Mouse (Mus musculus) midbrain, embryonic 12.5 days (tissue): ENCODE measurements around the gene Ncapd2. TPM values are rescaled to one million over a fixed set of nuclear protein-coding genes. Genes with fewer than 3 reads are reported as not detected.

Experiments
- ATAC-seq: fragments of 200-750 bp; cut with Nextera tagmentation; 2 replicates; pipeline ENCODE4 v1.8.0; 2017; ENCODE audit warnings: low read depth, moderate TSS enrichment, moderate library complexity; ENCODE audit not compliant: low FRiP score
- H3K27ac ChIP-seq: fragments of 300-500 bp; sonication (generic); replicated peaks from 2 replicates; pipeline ENCODE4 v1.5.1; 2016; ENCODE audit warnings: mild to moderate bottlenecking
- H3K27me3 ChIP-seq: fragments of 300-500 bp; sonication (generic); 2 replicates; pipeline ENCODE4 v1.6.1; 2016; ENCODE audit warnings: mild to moderate bottlenecking
- H3K36me3 ChIP-seq: fragments of 300-500 bp; sonication (generic); 2 replicates; pipeline ENCODE4 v1.6.1; 2016
- H3K4me1 ChIP-seq: fragments of 300-500 bp; sonication (generic); 2 replicates; pipeline ENCODE4 v1.6.1; 2016
- H3K4me2 ChIP-seq: fragments of 300-500 bp; sonication (generic); replicated peaks from 2 replicates; pipeline ENCODE4 v1.6.1; 2016; ENCODE audit warnings: mild to moderate bottlenecking, moderate library complexity
- H3K4me3 ChIP-seq: fragments of 300-500 bp; sonication (generic); 2 replicates; pipeline ENCODE4 v1.5.1; 2016; ENCODE audit warnings: mild to moderate bottlenecking
- H3K9ac ChIP-seq: fragments of 300-500 bp; sonication (generic); replicated peaks from 2 replicates; pipeline ENCODE4 v1.6.1; 2016; ENCODE audit warnings: mild to moderate bottlenecking, moderate library complexity
- H3K9me3 ChIP-seq: fragments of 300-500 bp; sonication (generic); 2 replicates; pipeline ENCODE4 v1.6.1; 2016; ENCODE audit warnings: mild to moderate bottlenecking
- WGBS: fragments of 180-500 bp; shearing (Covaris S2); methylation state at CpG from one replicate; pipeline ENCODE4 v1.1.7; 2016; 5-methylcytosine and 5-hydroxymethylcytosine counted together
- polyA plus RNA-seq: library from polyadenylated mRNA; unstranded; fragments of >200 nt; fragmentation: Nextera tagmentation; extraction: Ambion mirVana; gene quantifications from 2 replicates; pipeline ENCODE4 v1.2.1, GENCODE M21; 2016

The Ncapd2 gene
- polyA plus RNA-seq, 1 experiment from 2014 or later: 192 TPM

- 95% methylated on average over 7 of the region's 7 CpGs for WGBS
- no peaks in the 10 kb centered on the region for H3K27me3 ChIP-seq
- no peak overlapping the region for H3K4me2 ChIP-seq
- no peak overlapping the region for H3K9ac ChIP-seq
- no peak for ATAC-seq
- peaks cover 97% of the 10 kb centered on the region for H3K36me3 ChIP-seq
- no peaks in the 10 kb centered on the region for H3K9me3 ChIP-seq
- no peak overlapping the region for H3K4me3 ChIP-seq
- H3K4me1 ChIP-seq: no peaks in the 10 kb centered on the region
- no peak overlapping the region for H3K27ac ChIP-seq
Observed at GRCm38 (mm10) chr6:125179601-125180000, 11.9 kb downstream of the Ncapd2 start.

- Histone ChIP-seq H3K36me3 (peaks cover 98% of the 10 kb centered on the region), H3K27ac (no peak overlapping the region), H3K4me1 (no peaks in the 10 kb centered on the region), H3K27me3 (no peaks in the 10 kb centered on the region), H3K4me2 (no peak overlapping the region), H3K9me3 (no peaks in the 10 kb centered on the region), H3K9ac (no peak overlapping the region), H3K4me3 (no peak overlapping the region)
- no peak for ATAC-seq
- 92% methylated on average over 5 of the region's 5 CpGs for WGBS
Observed at GRCm38 (mm10) chr6:125175469-125175868, 16.0 kb downstream of the Ncapd2 start.

- peaks cover 100% of the 10 kb centered on the region for H3K36me3 ChIP-seq
- ATAC-seq: no peak
- no peak overlapping the region for H3K4me2 ChIP-seq
- no peaks in the 10 kb centered on the region for H3K27me3 ChIP-seq
- no peak overlapping the region for H3K9ac ChIP-seq
- H3K27ac ChIP-seq: no peak overlapping the region
- 93% methylated on average over 7 of the region's 7 CpGs for WGBS
- no peaks in the 10 kb centered on the region for H3K4me1 ChIP-seq
- no peak overlapping the region for H3K4me3 ChIP-seq
- H3K9me3 ChIP-seq: no peaks in the 10 kb centered on the region
Observed at GRCm38 (mm10) chr6:125173256-125173655, 18.2 kb downstream of the Ncapd2 start.

- peaks cover 100% of the 10 kb centered on the region for H3K36me3 ChIP-seq
- no peak for ATAC-seq
- 86% methylated on average over 2 of the region's 2 CpGs for WGBS
Observed at GRCm38 (mm10) chr6:125172474-125172873, 19.0 kb downstream of the Ncapd2 start.

GRCm38 (mm10) chr6:125170194-125170593 is 21.3 kb downstream of the Ncapd2 start:
- ATAC-seq: no peak
- Histone ChIP-seq H3K4me1 (peaks cover 23% of the 10 kb centered on the region), H3K27me3 (no peaks in the 10 kb centered on the region), H3K9ac (no peak overlapping the region), H3K36me3 (peaks cover 77% of the 10 kb centered on the region), H3K4me2 (no peak overlapping the region), H3K4me3 (no peak overlapping the region), H3K27ac (no peak overlapping the region), H3K9me3 (no peaks in the 10 kb centered on the region)
- 83% methylated on average over 6 of the region's 6 CpGs for WGBS

More at GRCm38 (mm10) chr6:125172474-125172873, 19.0 kb downstream of the Ncapd2 start:
- Histone ChIP-seq H3K4me3 (no peak overlapping the region), H3K4me2 (no peak overlapping the region), H3K27ac (no peak overlapping the region), H3K9ac (no peak overlapping the region), H3K4me1 (peaks cover 6% of the 10 kb centered on the region), H3K27me3 (no peaks in the 10 kb centered on the region), H3K9me3 (no peaks in the 10 kb centered on the region)

- H3K4me2 ChIP-seq: no peak overlapping the region
- no peak for ATAC-seq
Observed at GRCm38 (mm10) chr6:125168086-125168485, 23.4 kb downstream of the Ncapd2 start.

GRCm38 (mm10) chr6:125166861-125167650 is 24.4 kb downstream of the Ncapd2 start:
- Histone ChIP-seq H3K9ac (peak overlapping the region; percentile 97; the same call in 1 of the 2 replicates), H3K36me3 (peaks cover 59% of the 10 kb centered on the region), H3K4me3 (peak overlapping the region; percentile 86; the same call in 1 of the 2 replicates), H3K27me3 (no peaks in the 10 kb centered on the region), H3K4me2 (peak overlapping the region; percentile 96), H3K4me1 (peaks cover 37% of the 10 kb centered on the region), H3K27ac (peak overlapping the region; percentile 95), H3K9me3 (no peaks in the 10 kb centered on the region)
- 15% methylated on average over 10 of the region's 10 CpGs for WGBS
- ATAC-seq: peak; percentile 3; the same call in 1 of the 2 replicates

More at GRCm38 (mm10) chr6:125168086-125168485, 23.4 kb downstream of the Ncapd2 start:
- WGBS: 93% methylated on average over 14 of the region's 14 CpGs
- peaks cover 64% of the 10 kb centered on the region for H3K36me3 ChIP-seq
- no peak overlapping the region for H3K9ac ChIP-seq
- no peaks in the 10 kb centered on the region for H3K27me3 ChIP-seq
- H3K27ac ChIP-seq: no peak overlapping the region
- peaks cover 37% of the 10 kb centered on the region for H3K4me1 ChIP-seq
- H3K4me3 ChIP-seq: no peak overlapping the region
- H3K9me3 ChIP-seq: no peaks in the 10 kb centered on the region

GRCm38 (mm10) chr6:125166051-125166751 is 25.3 kb downstream of the Ncapd2 start, which contains the start of gene Gapdh:
Gapdh (minus strand) TSS chr6:125166467.
- ATAC-seq: peak; percentile 5; the same call in 1 of the 2 replicates
- peaks cover 55% of the 10 kb centered on the region for H3K36me3 ChIP-seq

GRCm38 (mm10) chr6:125165328-125165891 is 26.1 kb downstream of the Ncapd2 start:
- ATAC-seq: peak; percentile 90
- no peaks in the 10 kb centered on the region for H3K27me3 ChIP-seq
- WGBS: under 1% methylated on average over 36 of the region's 36 CpGs
- peak overlapping the region; percentile 95 for H3K27ac ChIP-seq
- H3K9ac ChIP-seq: peak overlapping the region; percentile 97
- H3K4me3 ChIP-seq: peak overlapping the region; percentile 86
- H3K9me3 ChIP-seq: no peaks in the 10 kb centered on the region
- H3K4me2 ChIP-seq: peak overlapping the region; percentile 96
- H3K4me1 ChIP-seq: peaks cover 44% of the 10 kb centered on the region
- H3K36me3 ChIP-seq: peaks cover 55% of the 10 kb centered on the region

More at GRCm38 (mm10) chr6:125166051-125166751, 25.3 kb downstream of the Ncapd2 start, which contains the start of gene Gapdh:
- WGBS: 1% methylated on average over 18 of the region's 18 CpGs
- peak within 1 kb of the TSS; percentile 96 for H3K4me2 ChIP-seq
- peaks cover 41% of the 10 kb centered on the region for H3K4me1 ChIP-seq
- no peaks in the 10 kb centered on the region for H3K9me3 ChIP-seq
- H3K9ac ChIP-seq: peak within 1 kb of the TSS; percentile 97
- H3K27ac ChIP-seq: peak within 1 kb of the TSS; percentile 95
- H3K4me3 ChIP-seq: peak within 1 kb of the TSS; percentile 86
- H3K27me3 ChIP-seq: no peaks in the 10 kb centered on the region

GRCm38 (mm10) chr6:125164672-125165327 is 26.7 kb downstream of the Ncapd2 start:
- peak overlapping the region; percentile 97 for H3K9ac ChIP-seq
- H3K36me3 ChIP-seq: peaks cover 55% of the 10 kb centered on the region
- H3K4me3 ChIP-seq: peak overlapping the region; percentile 86
- peaks cover 49% of the 10 kb centered on the region for H3K4me1 ChIP-seq
- H3K9me3 ChIP-seq: no peaks in the 10 kb centered on the region
- under 1% methylated on average over 39 of the region's 39 CpGs for WGBS
- peak overlapping the region; percentile 95 for H3K27ac ChIP-seq
- no peaks in the 10 kb centered on the region for H3K27me3 ChIP-seq
- peak; percentile 35 for ATAC-seq
- peak overlapping the region; percentile 96 for H3K4me2 ChIP-seq
